8 mouse cellular contexts compared by ENCODE assay signal in genomic region chr11:58867039-58867953, GRCm38 (mm10). TPM values are rescaled to one million over a fixed set of nuclear protein-coding genes. Genes with fewer than 3 reads are reported as not detected.
DNase-seq lines count a peak whose midpoint lies in the region; ATAC-seq and TF ChIP-seq lines count a peak whose summit lies in the region.

Gene 2810021J22Rik (plus strand): TSS chr11:58867216.

- H3K4me3 ChIP-seq in bone marrow macrophage, adult 2 months (ENCODE audit: insufficient read depth, low read length): peak within 1 kb of the TSS; percentile 89
- H3K4me3 ChIP-seq in embryonic facial prominence, embryonic 15.5 days (replicated peaks): peak within 1 kb of the TSS; percentile 64
- H3K4me3 ChIP-seq in limb, embryonic 15.5 days: peak within 1 kb of the TSS; percentile 71
- H3K4me3 ChIP-seq in midbrain, postnatal 0 days (ENCODE audit: low read depth, low read length): peak within 1 kb of the TSS; percentile 79

- no peaks in the 10 kb centered on the region for H3K27me3 ChIP-seq in embryonic facial prominence, embryonic 15.5 days
- H3K27me3 ChIP-seq in limb, embryonic 15.5 days: no peaks in the 10 kb centered on the region
- H3K27me3 ChIP-seq in midbrain, postnatal 0 days (ENCODE audit: insufficient read depth, low read length): no peaks in the 10 kb centered on the region

- H3K4me2 ChIP-seq in embryonic facial prominence, embryonic 15.5 days (replicated peaks): peak within 1 kb of the TSS; percentile 72
- H3K4me2 ChIP-seq in limb, embryonic 15.5 days: peak within 1 kb of the TSS; percentile 68
- peak within 1 kb of the TSS; percentile 63 for H3K4me2 ChIP-seq in midbrain, postnatal 0 days (ENCODE audit: low read depth, low read length, poor library complexity, severe bottlenecking)

- TF ChIP-seq POLR2A in bone marrow macrophage, adult 2 months (IDR thresholded peaks at IDR 0.05; ENCODE audit: borderline replicate concordance, low read depth, low read length): no peak

- H3K9me3 ChIP-seq in embryonic facial prominence, embryonic 15.5 days (replicated peaks): no peaks in the 10 kb centered on the region
- no peaks in the 10 kb centered on the region for H3K9me3 ChIP-seq in limb, embryonic 15.5 days
- H3K9me3 ChIP-seq in midbrain, postnatal 0 days (ENCODE audit: low read length): no peaks in the 10 kb centered on the region

- peak; percentile 87 for ATAC-seq in embryonic facial prominence, embryonic 15.5 days (ENCODE audit: insufficient number of reproducible peaks, low FRiP score, low TSS enrichment, low read depth)
- ATAC-seq in limb, embryonic 15.5 days (ENCODE audit: insufficient number of reproducible peaks, low FRiP score, low TSS enrichment, low read depth): peak; percentile 70; the same call in 1 of the 2 replicates
- ATAC-seq in midbrain, postnatal 0 days (ENCODE audit: low FRiP score): peak; percentile 89

- DNase-seq in B cell, adult 2 months: peak; percentile 85 to 86
- DNase-seq in heart, adult 9 months (ENCODE audit: low spot score in 2 of 2): peak; percentile 54 to 67
- DNase-seq in kidney, adult 9 months: peak; percentile 81
- peak; percentile 87 for DNase-seq in midbrain, postnatal 0 days (ENCODE audit: low spot score)
- DNase-seq in spleen, postnatal 10 days (ENCODE audit: low spot score in 2 of 2): peak; percentile 74 to 86

- 3% methylated on average over 37 of the region's 37 CpGs for WGBS in embryonic facial prominence, embryonic 15.5 days
- WGBS in limb, embryonic 15.5 days: 3% methylated on average over 37 of the region's 37 CpGs
- WGBS in midbrain, postnatal 0 days: 4% methylated on average over 37 of the region's 37 CpGs

- TF ChIP-seq CTCF in bone marrow macrophage, adult 2 months (IDR thresholded peaks at IDR 0.05; ENCODE audit: low read depth, low read length): no peak
- 0 out of 2 replicates have a peak, but pooled peaks have one; percentile 9 for TF ChIP-seq CTCF in midbrain, postnatal 0 days (IDR thresholded peaks at IDR 0.05)

- peak within 1 kb of the TSS; percentile 21 for H3K9ac ChIP-seq in embryonic facial prominence, embryonic 15.5 days
- peak within 1 kb of the TSS; percentile 62 for H3K9ac ChIP-seq in limb, embryonic 15.5 days
- H3K9ac ChIP-seq in midbrain, postnatal 0 days (replicated peaks; ENCODE audit: low read length, poor library complexity, severe bottlenecking): peak within 1 kb of the TSS; percentile 86

- peak within 1 kb of the TSS; percentile 3; the same call in 1 of the 2 replicates for H3K27ac ChIP-seq in bone marrow macrophage, adult 2 months (ENCODE audit: insufficient read depth, low read depth, low read length)
- peak within 1 kb of the TSS; percentile 52; the same call in 1 of the 2 replicates for H3K27ac ChIP-seq in embryonic facial prominence, embryonic 15.5 days (replicated peaks)
- H3K27ac ChIP-seq in limb, embryonic 15.5 days: peak within 1 kb of the TSS; percentile 78
- H3K27ac ChIP-seq in midbrain, postnatal 0 days (ENCODE audit: low read depth, low read length): peak within 1 kb of the TSS; percentile 79

- peaks cover 7% of the 10 kb centered on the region for H3K4me1 ChIP-seq in bone marrow macrophage, adult 2 months (ENCODE audit: control insufficient read depth, insufficient read depth, low read length)
- peaks cover 9% of the 10 kb centered on the region; the same call in 1 of the 2 replicates for H3K4me1 ChIP-seq in embryonic facial prominence, embryonic 15.5 days
- H3K4me1 ChIP-seq in limb, embryonic 15.5 days: peaks cover 13% of the 10 kb centered on the region
- H3K4me1 ChIP-seq in midbrain, postnatal 0 days (ENCODE audit: insufficient read depth, low read length): peaks cover 9% of the 10 kb centered on the region; the same call in 1 of the 2 replicates

- H3K36me3 ChIP-seq in embryonic facial prominence, embryonic 15.5 days: peaks cover 15% of the 10 kb centered on the region
- peaks cover 13% of the 10 kb centered on the region for H3K36me3 ChIP-seq in limb, embryonic 15.5 days
- H3K36me3 ChIP-seq in midbrain, postnatal 0 days (ENCODE audit: insufficient read depth, low read length): peaks cover 9% of the 10 kb centered on the region; the same call in 1 of the 2 replicates

RNA-seq across cellular contexts. Expression of gene 2810021J22Rik, which starts in this region (rescaled TPM):
- 3.6 and 4.5 TPM in 2 replicates for polyA plus RNA-seq in bone marrow macrophage, adult 2 months (2012; ENCODE audit: insufficient read depth, insufficient read length, missing spikeins)
- polyA plus RNA-seq in embryonic facial prominence, embryonic 15.5 days (2015; fragmentation: Nextera tagmentation; extraction: Ambion mirVana): 7.1 and 7.2 TPM in 2 replicates
- 7.2 and 9.1 TPM in 2 replicates for polyA plus RNA-seq in limb, embryonic 15.5 days (2015; fragmentation: Nextera tagmentation; extraction: Ambion mirVana)
- 10.1 and 14.9 TPM in 2 replicates for total RNA-seq in midbrain, postnatal 0 days (2014; rRNA removed)
- polyA plus RNA-seq in midbrain, postnatal 0 days (2015; fragmentation: Nextera tagmentation; extraction: Ambion mirVana): 6.8 and 7.4 TPM in 2 replicates

Comparison
In these comparisons a context has a peak if more than half of its experiments do, and no peak if none do; other contexts are left out.
1. Peak in every context shown above with its lines: DNase-seq, ATAC-seq, H3K4me3 ChIP-seq and H3K27ac ChIP-seq.
2. H3K27ac ChIP-seq: peak in every context shown above with its lines; median percentile 79 in midbrain, postnatal 0 days; 78 in limb, embryonic 15.5 days; 52 in embryonic facial prominence, embryonic 15.5 days; 3 in bone marrow macrophage, adult 2 months.
3. H3K9ac ChIP-seq: peak in every context shown above with its lines; median percentile 86 in midbrain, postnatal 0 days; 62 in limb, embryonic 15.5 days; 21 in embryonic facial prominence, embryonic 15.5 days.